8 mouse cellular contexts compared by ENCODE assay signal in the genomic region with DNA sequence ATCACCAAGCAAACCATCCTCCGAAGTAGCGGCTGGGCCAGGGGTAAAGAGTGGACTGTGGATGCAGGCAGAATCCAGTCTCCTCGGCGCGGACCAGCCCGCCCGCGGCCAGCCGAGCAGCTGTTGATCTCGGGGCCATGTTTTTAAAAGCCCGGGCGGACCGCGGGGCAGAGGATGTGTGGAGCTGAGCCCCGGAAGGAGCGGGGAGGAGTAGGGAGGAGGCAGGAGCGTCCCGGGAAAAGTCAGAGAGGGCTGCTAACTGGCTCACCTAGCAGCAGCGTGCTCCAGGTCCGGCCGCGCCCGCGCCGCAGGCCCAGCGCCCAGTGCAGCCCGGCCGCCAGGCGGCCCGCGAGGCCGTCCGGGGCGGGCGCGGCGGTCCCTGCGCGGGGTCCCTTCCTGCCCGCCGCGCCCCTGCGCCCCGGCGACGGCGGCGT. TPM values are rescaled to one million over a fixed set of nuclear protein-coding genes. Genes with fewer than 3 reads are reported as not detected.
A peak's percentile ranks its signal among the peaks of the same experiment; 100 is the strongest.
DNase-seq lines count a peak whose midpoint lies in the region; ATAC-seq lines count a peak whose summit lies in the region.

No protein-coding gene starts in this region.

- peak; percentile 32 for DNase-seq in ovary, postnatal 10 days (ENCODE audit: low spot score)
- no peak for DNase-seq in ovary, postnatal 14 days (ENCODE audit: low spot score)
- DNase-seq in adrenal gland, postnatal 25 days, result peak; percentile 56
- peak; percentile 71 for DNase-seq in hindbrain, embryonic 10.5 days (ENCODE audit: low spot score)
- DNase-seq in limb, embryonic 10.5 days (ENCODE audit: low spot score), result no peak
- DNase-seq in spleen, postnatal 36 days (ENCODE audit: low spot score in 2 of 2), result peak; percentile 36 to 39

- H3K4me3 ChIP-seq in erythroblast, embryonic 14.5 days (replicated peaks), result peak overlapping the region; percentile 85
- peak overlapping the region; percentile 73 for H3K4me3 ChIP-seq in hindbrain, embryonic 10.5 days
- peak overlapping the region; percentile 77 for H3K4me3 ChIP-seq in limb, embryonic 10.5 days

- H3K27ac ChIP-seq in hindbrain, embryonic 10.5 days, result peak overlapping the region; percentile 95
- H3K27ac ChIP-seq in limb, embryonic 10.5 days, result peak overlapping the region; percentile 93

- peaks cover 11% of the 10 kb centered on the region for H3K36me3 ChIP-seq in erythroblast, embryonic 14.5 days (ENCODE audit: control insufficient read depth)
- H3K36me3 ChIP-seq in hindbrain, embryonic 10.5 days, result no peaks in the 10 kb centered on the region
- no peaks in the 10 kb centered on the region for H3K36me3 ChIP-seq in limb, embryonic 10.5 days

- ATAC-seq in megakaryocyte-erythroid progenitor cell, adult 5-6 weeks (replicated peaks; ENCODE audit: low FRiP score, low TSS enrichment, poor library complexity, severe bottlenecking), result peak; percentile 50

- H3K9me3 ChIP-seq in erythroblast, embryonic 14.5 days (ENCODE audit: control insufficient read depth, low read length), result 0 out of 2 replicates have a peak, but pooled peaks cover 4% of the 10 kb centered on the region
- H3K9me3 ChIP-seq in hindbrain, embryonic 10.5 days, result no peaks in the 10 kb centered on the region
- no peaks in the 10 kb centered on the region for H3K9me3 ChIP-seq in limb, embryonic 10.5 days (replicated peaks)

- under 1% methylated on average over 48 of the region's 48 CpGs for WGBS in hindbrain, embryonic 10.5 days
- 7% methylated on average over 46 of the region's 48 CpGs for WGBS in limb, embryonic 10.5 days

- H3K27me3 ChIP-seq in erythroblast, embryonic 14.5 days (ENCODE audit: control insufficient read depth), result no peaks in the 10 kb centered on the region
- H3K27me3 ChIP-seq in hindbrain, embryonic 10.5 days (ENCODE audit: insufficient read depth, poor library complexity, severe bottlenecking), result no peaks in the 10 kb centered on the region
- H3K27me3 ChIP-seq in limb, embryonic 10.5 days (ENCODE audit: low read depth, poor library complexity, severe bottlenecking), result no peaks in the 10 kb centered on the region

- H3K4me1 ChIP-seq in erythroblast, embryonic 14.5 days (ENCODE audit: control insufficient read depth), result peaks cover 53% of the 10 kb centered on the region
- H3K4me1 ChIP-seq in hindbrain, embryonic 10.5 days (replicated peaks), result peaks cover 32% of the 10 kb centered on the region
- H3K4me1 ChIP-seq in limb, embryonic 10.5 days, result peaks cover 13% of the 10 kb centered on the region

RNA-seq across cellular contexts. Expression of a gene that starts 0.4 kb away (rescaled TPM):
- 61.3 and 80.1 TPM in 2 replicates for total RNA-seq in adrenal gland, postnatal 25 days (2021)
- polyA plus RNA-seq in erythroblast, embryonic 14.5 days (2012), result 0.31 and 0.51 TPM in 2 replicates
- polyA plus RNA-seq in hindbrain, embryonic 10.5 days (2016; fragmentation: Nextera tagmentation; extraction: Ambion mirVana), result 4.9 and 9.2 TPM in 2 replicates
- polyA plus RNA-seq in limb, embryonic 10.5 days (2016; fragmentation: Nextera tagmentation; extraction: Ambion mirVana), result 8.6 and 9.7 TPM in 2 replicates
- total RNA-seq in megakaryocyte-erythroid progenitor cell, adult 5-6 weeks (2014; fragmentation: Nextera tagmentation), result 61.1 and 75.0 TPM in 2 replicates
- 98.1 and 106 TPM in 2 replicates for total RNA-seq in megakaryocyte-erythroid progenitor cell, adult 5-6 weeks (2017)

Comparison
In these comparisons a context has a peak if more than half of its experiments do, and no peak if none do; other contexts are left out.
1. DNase-seq: peak in ovary, postnatal 10 days (single experiment), adrenal gland, postnatal 25 days (single experiment), hindbrain, embryonic 10.5 days (single experiment) and spleen, postnatal 36 days (2 of 2); none in ovary, postnatal 14 days (single experiment) and limb, embryonic 10.5 days (single experiment).
2. Peak in every context shown above with its lines, with median percentiles within 50 percentile points of each other: H3K4me3 ChIP-seq.